Mouse (Mus musculus) ES-E14 (cell line): ENCODE results near the gene Rbpj. TPM values are rescaled to one million over a fixed set of nuclear protein-coding genes. Genes with fewer than 3 reads are reported as not detected.

ENCODE experiments used
- DNase-seq: peaks from one replicate; pipeline ENCODE4 v3.0.0-alpha.2; 2013; ENCODE audit warnings: low read depth, low spot score
- H3K27ac ChIP-seq: 2 replicates; pipeline ENCODE4 v1.5.1; 2012; ENCODE audit warnings: low read depth, mild to moderate bottlenecking, low read length, moderate library complexity, mixed read lengths; ENCODE audit not compliant: poor library complexity, insufficient read depth, severe bottlenecking
- H3K36me3 ChIP-seq: 2 replicates; pipeline ENCODE4 v1.6.1; 2012; ENCODE audit warnings: mild to moderate bottlenecking, low read length, moderate library complexity, mixed read lengths; ENCODE audit not compliant: control insufficient read depth, poor library complexity, insufficient read depth, severe bottlenecking
- H3K4me1 ChIP-seq, 2 experiments: fragments of 150-350 bp in 1 of 2; sonication (generic) in 1 of 2; 2 replicates each; pipeline ENCODE4 v1.6.1; 2012; ENCODE audit warnings: low read length in 2 of 2, mild to moderate bottlenecking in 1 of 2, mixed read lengths in 1 of 2; ENCODE audit not compliant: control insufficient read depth in 2 of 2, insufficient read depth in 2 of 2, poor library complexity in 1 of 2
- H3K4me3 ChIP-seq, 2 experiments: fragments of 150-350 bp in 1 of 2; sonication (generic) in 1 of 2; 2 replicates each; pipeline ENCODE4 v1.5.1; 2012; ENCODE audit warnings: low read length in 2 of 2, low read depth in 1 of 2, mild to moderate bottlenecking in 1 of 2, mixed read lengths in 1 of 2; ENCODE audit not compliant: insufficient read depth in 1 of 2, poor library complexity in 1 of 2, severe bottlenecking in 1 of 2
- H3K9ac ChIP-seq: 2 replicates; pipeline ENCODE4 v1.6.1; 2012; ENCODE audit warnings: low read depth, mild to moderate bottlenecking, low read length, mixed read lengths; ENCODE audit not compliant: poor library complexity, insufficient read depth, severe bottlenecking
- H3K9me3 ChIP-seq: fragments of 150-350 bp; sonication (generic); 2 replicates; pipeline ENCODE4 v1.6.1; 2012; ENCODE audit warnings: low read depth, mild to moderate bottlenecking, low read length; ENCODE audit not compliant: control insufficient read depth, insufficient read depth
- CHD2 ChIP-seq: IDR thresholded peaks from 2 replicates; pipeline ENCODE4 v1.6.1; 2014; ENCODE audit warnings: mild to moderate bottlenecking, low read depth, low read length, inconsistent platforms
- HCFC1 ChIP-seq: IDR thresholded peaks from 2 replicates; pipeline ENCODE4 v1.6.1; 2012; ENCODE audit warnings: low read length, inconsistent platforms, borderline replicate concordance; ENCODE audit not compliant: insufficient read depth
- MAFK ChIP-seq: IDR thresholded peaks from 2 replicates; pipeline ENCODE4 v1.6.1; 2014; ENCODE audit warnings: mild to moderate bottlenecking, low read depth, low read length, inconsistent platforms; ENCODE audit not compliant: insufficient read depth
- ZC3H11A ChIP-seq: IDR thresholded peaks from 2 replicates; pipeline ENCODE4 v1.6.1; 2012; ENCODE audit warnings: low read depth, mild to moderate bottlenecking, inconsistent platforms, low read length, borderline replicate concordance
- ZNF384 ChIP-seq: IDR thresholded peaks from 2 replicates; pipeline ENCODE4 v1.6.1; 2012; ENCODE audit warnings: low read depth, low read length, inconsistent platforms
- in situ Hi-C, 2 experiments: fragments of 600-800 bp; cut with MboI; formaldehyde crosslinking; loops; one replicate each; pipeline ENCODE4 v1.15.1; 2025; ENCODE audit warnings: low sequenced_read_pairs in 2 of 2, inconsistent platforms in 1 of 2; ENCODE audit not compliant: unreplicated experiment in 2 of 2
- total RNA-seq: library from RNA; depleted of rRNA; stranded (reverse); fragments of 300-350 nt; gene quantifications from 2 replicates; pipeline ENCODE4 v1.2.3, GENCODE M21; 2012

The Rbpj gene
- total RNA-seq, 1 experiment: 159 TPM

DNA sequence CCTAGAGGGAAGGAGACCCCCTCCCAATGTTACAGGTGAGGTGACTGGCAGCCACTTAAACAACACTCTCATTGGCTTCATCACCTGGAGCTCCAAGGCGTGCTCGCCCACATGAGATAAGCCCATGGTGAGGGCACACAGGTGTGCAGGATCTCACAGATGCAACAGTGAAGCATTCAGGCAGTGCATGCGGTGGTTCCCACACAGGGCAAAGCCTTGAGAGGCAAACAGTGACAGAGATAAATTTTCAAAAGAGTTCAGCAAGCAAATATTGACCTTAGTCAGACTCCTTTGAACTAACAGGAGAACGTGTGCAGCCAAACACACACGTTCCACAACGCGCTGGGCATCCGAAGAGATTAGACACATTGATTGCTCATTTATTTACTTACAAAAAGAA is 210.7 kb downstream of the Rbpj start:
- no peak overlapping the region for H3K27ac ChIP-seq
- no peak overlapping the region for H3K4me3 ChIP-seq
- H3K4me1 ChIP-seq: peaks cover 11 to 15% of the 10 kb centered on the region in 2 experiments
- no peak for DNase-seq
- no peak overlapping the region for H3K9ac ChIP-seq
- H3K36me3 ChIP-seq: no peaks in the 10 kb centered on the region
- H3K9me3 ChIP-seq: no peaks in the 10 kb centered on the region
- no peak for TF ChIP-seq HCFC1
- no peak for TF ChIP-seq MAFK
- no peak for TF ChIP-seq CHD2
- TF ChIP-seq ZNF384: no peak
- TF ChIP-seq ZC3H11A: no peak
- in situ Hi-C loops: no loop called here

DNA sequence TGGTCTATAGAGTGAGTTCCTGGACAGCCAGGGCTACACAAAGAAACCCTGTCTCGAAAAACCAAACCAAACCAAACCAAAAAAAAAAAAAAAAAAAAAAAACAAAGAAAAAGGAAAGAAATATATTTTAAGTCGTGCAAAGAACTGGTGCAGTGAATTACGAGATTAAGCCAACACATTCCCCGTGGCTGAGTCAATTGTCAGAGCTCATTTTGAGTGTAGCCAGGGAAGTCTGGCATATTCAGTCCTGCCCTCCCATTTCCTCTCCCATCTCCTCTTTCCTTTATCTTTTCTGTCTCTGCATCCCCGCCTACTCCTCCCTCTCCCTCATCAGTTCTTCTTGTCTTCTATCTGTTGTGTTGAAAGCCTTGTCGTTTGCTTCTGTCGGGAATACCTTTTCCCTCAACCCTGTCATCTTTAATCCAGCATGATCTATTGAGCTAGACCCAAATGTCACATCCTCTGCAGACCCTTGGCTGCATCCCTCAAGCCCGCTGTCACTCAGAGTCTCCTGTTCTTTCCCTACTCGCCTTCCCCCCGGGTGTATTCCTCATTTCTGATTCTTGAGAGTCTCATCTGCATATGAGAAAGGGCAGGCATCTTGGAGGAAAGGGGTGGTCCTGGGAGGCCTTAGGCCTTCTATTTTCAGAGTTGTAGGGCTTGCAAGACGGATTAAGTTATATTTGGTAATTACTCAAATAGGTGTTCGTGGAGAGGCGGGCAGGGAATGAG is 212.2 kb downstream of the Rbpj start:
- Histone ChIP-seq H3K9me3 (no peaks in the 10 kb centered on the region), H3K36me3 (no peaks in the 10 kb centered on the region), H3K27ac (no peak overlapping the region), H3K4me1 (peaks cover 4 to 8% of the 10 kb centered on the region in 2 experiments), H3K4me3 (no peak overlapping the region), H3K9ac (no peak overlapping the region)
- TF ChIP-seq CHD2: no peak
- TF ChIP-seq HCFC1: no peak
- 0 out of 2 replicates have a peak, but pooled peaks have one; percentile 39 for TF ChIP-seq ZNF384
- TF ChIP-seq ZC3H11A: no peak
- no peak for TF ChIP-seq MAFK
- in situ Hi-C loops: no loop called here
- no peak for DNase-seq

DNA sequence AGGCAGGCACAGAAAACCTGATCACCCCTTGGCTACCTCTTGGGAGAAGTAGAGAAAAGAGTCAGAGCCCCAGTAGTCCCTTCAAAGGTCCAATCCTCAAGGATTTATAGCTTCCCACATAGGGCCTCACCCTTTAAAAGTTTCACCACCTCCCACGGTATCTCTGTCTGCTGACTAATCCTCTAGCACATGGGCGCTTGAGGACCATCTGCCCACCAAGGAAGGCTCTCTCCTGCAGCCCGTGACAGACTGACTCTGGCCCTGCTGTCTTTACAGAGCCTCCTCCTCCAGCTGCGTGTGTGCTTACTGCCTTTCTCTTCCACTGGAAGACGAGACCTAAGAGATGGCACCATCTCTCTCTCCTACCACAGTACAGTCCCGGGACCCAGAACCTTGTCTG is 213.7 kb downstream of the Rbpj start:
- Histone ChIP-seq H3K4me1 (peaks cover 4 to 8% of the 10 kb centered on the region in 2 experiments), H3K36me3 (no peaks in the 10 kb centered on the region), H3K9ac (no peak overlapping the region), H3K27ac (no peak overlapping the region), H3K9me3 (no peaks in the 10 kb centered on the region), H3K4me3 (no peak overlapping the region)
- DNase-seq: no peak
- in situ Hi-C loops: no loop called here
- TF ChIP-seq ZC3H11A (no peak), MAFK (no peak), CHD2 (no peak), HCFC1 (no peak), ZNF384 (no peak)

DNA sequence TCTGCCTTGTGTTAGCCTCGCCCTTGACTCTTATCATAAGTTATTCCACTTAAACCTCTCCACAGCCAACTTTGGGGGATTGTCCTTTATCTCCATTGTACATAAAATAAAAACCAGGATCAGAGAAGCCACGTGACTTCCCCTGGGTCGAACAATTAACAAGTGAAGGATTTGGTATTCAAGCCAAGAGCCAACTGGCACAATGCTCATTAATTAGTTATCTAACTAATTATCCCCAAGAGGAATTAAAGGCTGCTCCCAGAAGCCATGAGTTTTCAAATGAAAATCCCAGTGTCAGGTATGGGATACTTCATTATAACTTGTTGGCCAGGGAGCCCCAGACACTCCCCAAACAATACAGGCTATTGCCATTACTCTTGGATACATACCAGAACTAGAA is 218.0 kb downstream of the Rbpj start:
- in situ Hi-C loops: no loop called here
- TF ChIP-seq MAFK: no peak
- TF ChIP-seq ZC3H11A: no peak
- TF ChIP-seq CHD2: no peak
- no peak for TF ChIP-seq ZNF384
- no peak for TF ChIP-seq HCFC1
- DNase-seq: no peak

DNA sequence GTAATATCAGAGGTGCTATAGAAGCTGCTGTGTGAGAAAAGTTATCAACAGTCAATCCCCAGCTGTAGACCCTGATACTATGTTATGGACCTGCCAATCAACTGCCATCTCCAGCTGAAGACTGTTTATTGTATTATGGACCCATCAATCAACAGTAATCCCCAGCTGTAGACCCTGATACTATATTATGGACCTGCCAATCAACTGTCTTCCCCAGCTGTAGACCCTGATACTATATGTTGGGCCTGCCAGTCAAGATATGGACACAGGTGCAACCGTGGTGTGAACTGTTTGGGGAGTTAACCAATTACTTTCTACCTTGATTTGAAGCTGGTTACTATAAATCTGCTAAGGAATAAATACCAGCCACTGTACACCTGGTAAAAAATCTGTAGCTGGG is 218.5 kb downstream of the Rbpj start:
- no peaks in the 10 kb centered on the region for H3K36me3 ChIP-seq
- no peak for DNase-seq
- TF ChIP-seq ZC3H11A: no peak
- no peak for TF ChIP-seq HCFC1
- no peak for TF ChIP-seq CHD2
- no peak for TF ChIP-seq ZNF384
- TF ChIP-seq MAFK: no peak
- H3K9ac ChIP-seq: no peak overlapping the region
- H3K4me1 ChIP-seq: 0 out of 4 replicates have a peak, but pooled peaks cover 0 to under 1% of the 10 kb centered on the region in 2 experiments
- no peak overlapping the region for H3K4me3 ChIP-seq
- H3K27ac ChIP-seq: no peak overlapping the region
- H3K9me3 ChIP-seq: no peaks in the 10 kb centered on the region
- in situ Hi-C loops: no loop called here

More for the DNA sequence above, 218.0 kb downstream of the Rbpj start:
- H3K36me3 ChIP-seq: no peaks in the 10 kb centered on the region
- no peak overlapping the region for H3K9ac ChIP-seq
- peaks cover 0 to 2% of the 10 kb centered on the region in 2 experiments; a peak in 1 of 4 replicates for H3K4me1 ChIP-seq
- H3K9me3 ChIP-seq: no peaks in the 10 kb centered on the region
- H3K4me3 ChIP-seq: no peak overlapping the region
- no peak overlapping the region for H3K27ac ChIP-seq
